Mouse (Mus musculus) small intestine, adult 2 months (tissue): ENCODE results near the gene Eno2. TPM values are rescaled to one million over a fixed set of nuclear protein-coding genes. Genes with fewer than 3 reads are reported as not detected.
A peak's percentile ranks its signal among the peaks of the same experiment; 100 is the strongest.

ENCODE experiments used
- H3K27ac ChIP-seq: fragments of 200-500 bp; 2 replicates; pipeline ENCODE4 v1.5.1; 2012; ENCODE audit warnings: low read depth, low read length, control low read depth, inconsistent platforms; ENCODE audit not compliant: insufficient read depth
- H3K27me3 ChIP-seq: fragments of 200-500 bp; 2 replicates; pipeline ENCODE4 v1.6.1; 2012; ENCODE audit warnings: mild to moderate bottlenecking, moderate library complexity, low read length, inconsistent platforms; ENCODE audit not compliant: control insufficient read depth, insufficient read depth
- H3K36me3 ChIP-seq: fragments of 200-500 bp; 2 replicates; pipeline ENCODE4 v1.6.1; 2012; ENCODE audit warnings: mild to moderate bottlenecking, low read length, control low read depth, inconsistent platforms; ENCODE audit not compliant: control insufficient read depth, insufficient read depth
- H3K4me1 ChIP-seq: fragments of 200-500 bp; 2 replicates; pipeline ENCODE4 v1.6.1; 2012; ENCODE audit warnings: low read length, inconsistent platforms, mixed read lengths; ENCODE audit not compliant: control insufficient read depth, insufficient read depth, insufficient read length
- H3K4me3 ChIP-seq: fragments of 200-500 bp; 2 replicates; pipeline ENCODE4 v1.5.1; 2012; ENCODE audit warnings: low read depth, mild to moderate bottlenecking, control low read depth, inconsistent platforms, low read length, moderate library complexity
- CTCF ChIP-seq: fragments of 200-500 bp; IDR thresholded peaks from 2 replicates; pipeline ENCODE4 v1.5.1; 2012; ENCODE audit warnings: low read depth, mild to moderate bottlenecking, control low read depth, inconsistent platforms, low read length, moderate library complexity, mixed read lengths; ENCODE audit not compliant: insufficient replicate concordance, insufficient read length; ENCODE audit errors: extremely low read depth
- POLR2A ChIP-seq: fragments of 200-500 bp; IDR thresholded peaks from 2 replicates; pipeline ENCODE4 v1.6.1; 2012; ENCODE audit warnings: low read depth, mild to moderate bottlenecking, control low read depth, inconsistent platforms, low read length, moderate library complexity
- WGBS: fragments of 180-500 bp; shearing (Covaris S2); methylation state at CpG from one replicate; pipeline ENCODE4 v1.1.7; 2018; 5-methylcytosine and 5-hydroxymethylcytosine counted together
- polyA plus RNA-seq: library from polyadenylated mRNA; depleted of rRNA; stranded (reverse); fragments of >200 nt; gene quantifications from 2 replicates; pipeline ENCODE4 v1.2.3, GENCODE M21; 2012

Gene Eno2
- polyA plus RNA-seq, 1 experiment, result 1.7 TPM

DNA sequence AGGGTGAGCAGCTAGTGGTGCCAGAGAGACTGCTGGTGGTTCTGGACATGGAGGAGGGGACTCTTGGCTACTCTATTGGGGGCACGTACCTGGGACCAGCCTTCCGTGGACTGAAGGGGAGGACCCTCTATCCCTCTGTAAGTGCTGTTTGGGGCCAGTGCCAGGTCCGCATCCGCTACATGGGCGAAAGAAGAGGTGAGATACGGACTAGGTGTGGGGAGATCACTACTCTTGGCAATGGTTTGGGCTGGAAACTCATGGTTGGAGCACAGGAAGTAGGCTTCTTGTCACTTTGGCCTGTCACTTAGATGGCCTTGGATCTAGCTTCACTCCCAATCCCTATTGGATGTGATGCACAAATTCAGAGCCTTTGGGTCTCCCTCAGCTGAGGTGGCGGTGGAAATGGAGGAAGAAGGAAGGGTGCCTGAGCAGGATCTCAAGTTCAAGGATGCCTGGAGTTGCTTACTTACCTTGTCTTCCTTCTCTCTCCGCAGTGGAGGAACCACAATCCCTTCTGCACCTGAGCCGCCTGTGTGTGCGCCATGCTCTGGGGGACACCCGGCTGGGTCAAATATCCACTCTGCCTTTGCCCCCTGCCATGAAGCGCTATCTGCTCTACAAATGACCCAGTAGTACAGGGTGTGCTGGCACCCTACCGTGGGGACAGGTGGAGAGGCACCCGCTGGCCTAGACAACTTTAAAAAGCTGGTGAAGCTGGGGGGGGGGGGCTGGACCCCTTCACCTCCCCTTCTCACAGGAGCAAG, 40.5 kb upstream of the Eno2 start:
- TF ChIP-seq POLR2A, result no peak
- no peak for TF ChIP-seq CTCF
- peak overlapping the region; percentile 68 for H3K4me3 ChIP-seq
- peaks cover 27% of the 10 kb centered on the region for H3K4me1 ChIP-seq
- WGBS, result 57% methylated on average over 14 of the region's 14 CpGs
- no peaks in the 10 kb centered on the region for H3K27me3 ChIP-seq
- peaks cover 16% of the 10 kb centered on the region for H3K36me3 ChIP-seq
- no peak overlapping the region for H3K27ac ChIP-seq

GRCm38 (mm10) chr6:124809052-124809774, 39.7 kb upstream of the Eno2 start:
- WGBS, result under 1% methylated on average over 35 of the region's 35 CpGs
- peaks cover 23% of the 10 kb centered on the region for H3K4me1 ChIP-seq
- H3K27me3 ChIP-seq, result no peaks in the 10 kb centered on the region
- peaks cover 16% of the 10 kb centered on the region for H3K36me3 ChIP-seq
- H3K4me3 ChIP-seq, result peak overlapping the region; percentile 68
- TF ChIP-seq CTCF (peak; percentile 62), POLR2A (no peak)
- H3K27ac ChIP-seq, result peak overlapping the region; percentile 92

DNA sequence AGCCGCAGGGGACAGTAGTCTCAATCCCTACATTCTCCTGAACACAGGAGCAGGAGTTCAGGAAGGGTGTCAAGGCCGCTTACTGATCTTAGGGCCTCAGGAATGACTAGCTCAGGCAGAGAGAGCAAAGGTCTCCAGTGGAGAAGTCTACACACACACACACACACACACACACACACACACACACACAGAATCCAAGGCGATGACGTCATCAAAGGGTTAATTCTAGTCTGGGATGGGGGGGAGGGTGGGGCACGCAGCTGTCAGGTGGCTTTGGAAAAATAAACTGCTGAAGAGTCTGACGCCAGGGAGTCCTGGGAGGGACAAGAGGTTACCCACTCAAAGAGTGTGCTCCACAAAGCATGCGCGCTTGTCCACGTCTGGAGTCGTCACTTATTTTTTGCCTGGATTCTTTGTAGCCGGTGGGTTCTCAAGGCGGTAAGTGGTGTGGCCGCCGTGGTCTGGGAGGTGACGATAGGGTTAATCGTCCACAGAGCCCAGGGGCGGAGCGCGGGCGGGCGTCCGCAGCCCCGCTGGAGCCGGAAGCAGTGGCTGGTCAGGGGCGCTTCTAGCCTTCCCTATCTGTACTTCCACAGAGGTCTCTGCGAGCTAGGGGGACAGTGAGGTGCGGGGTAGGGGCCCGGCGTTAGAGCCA, 39.0 kb upstream of the Eno2 start, which contains the start of gene Spsb2:
TSS of gene Spsb2 (plus strand) at position 304 of the 655 bp plus-strand sequence.
- Histone ChIP-seq H3K4me3 (peak within 1 kb of the TSS; percentile 68), H3K4me1 (peaks cover 22% of the 10 kb centered on the region), H3K27ac (peak within 1 kb of the TSS; percentile 94), H3K36me3 (peaks cover 16% of the 10 kb centered on the region), H3K27me3 (no peaks in the 10 kb centered on the region)
- WGBS, result 2% methylated on average over 29 of the region's 29 CpGs
- TF ChIP-seq CTCF, result no peak
- TF ChIP-seq POLR2A, result peak; percentile 22; the same call in 1 of the 2 replicates

DNA sequence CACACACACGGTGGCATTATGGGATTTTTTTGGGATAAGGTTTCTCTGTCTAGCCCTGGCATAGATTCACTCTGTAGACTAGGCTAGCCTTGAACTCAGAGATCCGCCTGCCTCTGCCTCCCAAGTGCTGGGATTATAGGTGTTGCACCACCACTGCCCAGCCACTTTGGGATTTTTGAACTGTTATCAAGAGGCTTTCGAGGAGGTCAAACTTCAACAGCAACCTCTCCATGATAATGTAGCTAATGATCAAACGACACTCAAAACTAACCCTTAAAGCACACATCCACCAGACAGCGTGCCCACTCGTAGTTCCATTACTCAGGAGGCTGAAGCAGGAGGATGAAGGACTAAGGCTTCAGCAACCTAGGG, 38.5 kb upstream of the Eno2 start:
- H3K4me3 ChIP-seq, result peak overlapping the region; percentile 68; the same call in 1 of the 2 replicates
- peaks cover 22% of the 10 kb centered on the region for H3K4me1 ChIP-seq
- 39% methylated on average over 6 of the region's 6 CpGs for WGBS
- TF ChIP-seq CTCF (no peak), POLR2A (no peak)
- H3K27me3 ChIP-seq, result no peaks in the 10 kb centered on the region
- peak overlapping the region; percentile 94 for H3K27ac ChIP-seq
- H3K36me3 ChIP-seq, result peaks cover 16% of the 10 kb centered on the region

DNA sequence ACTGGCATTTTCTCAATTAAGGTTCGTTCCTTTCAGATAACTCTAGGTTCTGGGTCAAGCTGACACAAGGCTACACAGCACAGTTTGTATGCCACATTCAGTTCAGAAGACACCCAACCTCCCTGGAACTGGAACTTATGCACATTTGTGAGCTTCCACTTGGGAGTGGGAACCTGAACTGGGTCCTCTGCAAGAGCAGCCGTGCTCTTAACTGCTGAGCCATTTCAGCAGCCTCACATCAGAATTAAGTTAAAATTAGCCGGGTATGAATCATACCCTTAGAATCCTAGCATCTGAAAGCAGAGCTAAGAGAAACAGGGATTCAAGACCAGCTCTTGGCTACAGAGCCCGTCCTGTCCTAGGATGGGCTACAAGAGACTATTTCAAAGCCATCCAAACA, 37.9 kb upstream of the Eno2 start:
- Histone ChIP-seq H3K27me3 (no peaks in the 10 kb centered on the region), H3K4me1 (peaks cover 22% of the 10 kb centered on the region), H3K27ac (peak overlapping the region; percentile 94), H3K4me3 (no peak overlapping the region), H3K36me3 (peaks cover 15% of the 10 kb centered on the region)
- TF ChIP-seq POLR2A (no peak), CTCF (no peak)
- WGBS, result 78% methylated on average over 4 of the region's 4 CpGs

- Histone ChIP-seq H3K36me3 (peaks cover 7% of the 10 kb centered on the region), H3K27ac (peak overlapping the region; percentile 88), H3K27me3 (no peaks in the 10 kb centered on the region), H3K4me3 (no peak overlapping the region), H3K4me1 (peaks cover 19% of the 10 kb centered on the region)
- WGBS, result 75% methylated on average over 7 of the region's 7 CpGs
- TF ChIP-seq CTCF (no peak), POLR2A (no peak)
These were observed 37.1 kb upstream of the Eno2 start for GRCm38 (mm10) chr6:124806446-124807140.
